In genomic region chr5:112642731-112643130, GRCm38 (mm10) we compare ENCODE assay signal across 11 mouse cellular contexts.
A peak's percentile ranks its signal among the peaks of the same experiment; 100 is the strongest.
DNase-seq lines count a peak whose midpoint lies in the region; ATAC-seq and TF ChIP-seq lines count a peak whose summit lies in the region.
"Had no signal": no experiment of that assay in that cellular context is flagged by ENCODE, and none has a peak within 500 bp of the region (broad histone marks: within the 10 kb centered on the region; RNA-seq: fewer than 3 reads in every experiment).

No protein-coding gene starts in this region.

- WGBS in forebrain, embryonic 10.5 days = 67% methylated on average over 10 of the region's 10 CpGs
- WGBS in forebrain, embryonic 13.5 days = 66% methylated on average over 10 of the region's 10 CpGs
- WGBS in liver, postnatal 0 days (ENCODE audit: insufficient replicate concordance) = 60% methylated on average over 10 of the region's 10 CpGs
- 55% methylated on average over 10 of the region's 10 CpGs for WGBS in liver, embryonic 11.5 days

- peaks cover 28% of the 10 kb centered on the region for H3K27me3 ChIP-seq in forebrain, embryonic 10.5 days (ENCODE audit: poor library complexity, severe bottlenecking)
- no peaks in the 10 kb centered on the region for H3K27me3 ChIP-seq in forebrain, embryonic 13.5 days
- H3K27me3 ChIP-seq in liver, postnatal 0 days (ENCODE audit: insufficient read depth, low read length) = 0 out of 2 replicates have a peak, but pooled peaks cover 2% of the 10 kb centered on the region
- 0 out of 2 replicates have a peak, but pooled peaks cover under 1% of the 10 kb centered on the region for H3K27me3 ChIP-seq in liver, embryonic 11.5 days (replicated peaks; ENCODE audit: control insufficient read depth, insufficient read depth, low read length)
- H3K27me3 ChIP-seq: CH12.LX; embryonic facial prominence, embryonic 12.5 days had no signal

- no peak for TF ChIP-seq POLR2A in brain, embryonic 14.5 days (IDR thresholded peaks at IDR 0.05; ENCODE audit: borderline replicate concordance, extremely low read depth, insufficient read depth, insufficient read length, poor library complexity, severe bottlenecking)

- DNase-seq in forebrain, embryonic 10.5 days (ENCODE audit: extremely low spot score, low spot score) = no peak
- DNase-seq in liver, postnatal 0 days = peak; percentile 29
- no peak for DNase-seq in liver, embryonic 11.5 days (ENCODE audit: low spot score)
- DNase-seq in brain, embryonic 14.5 days (ENCODE audit: low read depth) = no peak
- peak; percentile 3 for DNase-seq in naive thymus-derived CD4-positive, alpha-beta T cell, adult 2 months (ENCODE audit: low read depth)
- no peak for DNase-seq in layer of hippocampus, postnatal 36 days
- no peak for DNase-seq in kidney, adult 18-20 months

- no peak for TF ChIP-seq EP300 in liver, postnatal 0 days (IDR thresholded peaks at IDR 0.05; ENCODE audit: low read depth)

- no peaks in the 10 kb centered on the region for H3K36me3 ChIP-seq in forebrain, embryonic 10.5 days (replicated peaks)
- no peaks in the 10 kb centered on the region for H3K36me3 ChIP-seq in forebrain, embryonic 13.5 days (ENCODE audit: poor library complexity, severe bottlenecking)
- H3K36me3 ChIP-seq in liver, postnatal 0 days (replicated peaks; ENCODE audit: insufficient read depth, low read length) = no peaks in the 10 kb centered on the region
- no peaks in the 10 kb centered on the region for H3K36me3 ChIP-seq in liver, embryonic 11.5 days (ENCODE audit: control insufficient read depth, insufficient read depth, low read length)
- H3K36me3 ChIP-seq: embryonic facial prominence, embryonic 12.5 days had no signal

- ATAC-seq in forebrain, embryonic 13.5 days = no peak
- no peak for ATAC-seq in liver, postnatal 0 days
- no peak for ATAC-seq in liver, embryonic 11.5 days (replicated peaks; ENCODE audit: low FRiP score)

- H3K4me3 ChIP-seq in forebrain, embryonic 10.5 days = no peak overlapping the region
- H3K4me3 ChIP-seq in forebrain, embryonic 13.5 days = no peak overlapping the region
- H3K4me3 ChIP-seq in liver, postnatal 0 days (ENCODE audit: low read depth, low read length) = no peak overlapping the region
- H3K4me3 ChIP-seq in liver, embryonic 11.5 days (ENCODE audit: low read depth, low read length) = no peak overlapping the region
- H3K4me3 ChIP-seq: embryonic facial prominence, embryonic 12.5 days; myocyte had no signal

- peaks cover 39% of the 10 kb centered on the region for H3K4me1 ChIP-seq in forebrain, embryonic 10.5 days
- H3K4me1 ChIP-seq in forebrain, embryonic 13.5 days = peaks cover 19% of the 10 kb centered on the region
- H3K4me1 ChIP-seq in liver, postnatal 0 days (ENCODE audit: insufficient read depth) = no peaks in the 10 kb centered on the region
- no peaks in the 10 kb centered on the region for H3K4me1 ChIP-seq in liver, embryonic 11.5 days (replicated peaks; ENCODE audit: control insufficient read depth, insufficient read depth, low read length)

- peaks cover 19% of the 10 kb centered on the region for H3K9me3 ChIP-seq in forebrain, embryonic 10.5 days
- H3K9me3 ChIP-seq in forebrain, embryonic 13.5 days (replicated peaks) = no peaks in the 10 kb centered on the region; the same call in 1 of the 2 replicates
- no peaks in the 10 kb centered on the region for H3K9me3 ChIP-seq in liver, postnatal 0 days (ENCODE audit: low read length)
- peaks cover 3% of the 10 kb centered on the region; the same call in 1 of the 2 replicates for H3K9me3 ChIP-seq in liver, embryonic 11.5 days (ENCODE audit: control insufficient read depth, low read length)
- H3K9me3 ChIP-seq: embryonic facial prominence, embryonic 12.5 days had no signal

- H3K4me2 ChIP-seq in forebrain, embryonic 13.5 days = no peak overlapping the region
- H3K4me2 ChIP-seq in liver, postnatal 0 days (ENCODE audit: low read depth, low read length) = no peak overlapping the region
- no peak overlapping the region for H3K4me2 ChIP-seq in liver, embryonic 11.5 days
- H3K4me2 ChIP-seq: embryonic facial prominence, embryonic 12.5 days had no signal

- H3K27ac ChIP-seq in forebrain, embryonic 10.5 days = 0 out of 2 replicates have a peak overlapping the region, but pooled peaks have one; percentile 6
- H3K27ac ChIP-seq in forebrain, embryonic 13.5 days = no peak overlapping the region
- no peak overlapping the region for H3K27ac ChIP-seq in liver, postnatal 0 days (ENCODE audit: low read depth)
- H3K27ac ChIP-seq in liver, embryonic 11.5 days (ENCODE audit: low read depth, low read length) = no peak overlapping the region
- H3K27ac ChIP-seq: embryonic facial prominence, embryonic 12.5 days had no signal

- TF ChIP-seq CTCF in liver, postnatal 0 days (IDR thresholded peaks at IDR 0.05; ENCODE audit: low read depth) = peak; percentile 61
- peak; percentile 64 for TF ChIP-seq CTCF in brain, embryonic 14.5 days (IDR thresholded peaks at IDR 0.05; ENCODE audit: borderline replicate concordance, extremely low read depth, insufficient read depth, insufficient read length)

- no peak overlapping the region for H3K9ac ChIP-seq in forebrain, embryonic 13.5 days
- no peak overlapping the region for H3K9ac ChIP-seq in liver, postnatal 0 days (replicated peaks)
- H3K9ac ChIP-seq in liver, embryonic 11.5 days (ENCODE audit: low read depth, low read length) = no peak overlapping the region
- H3K9ac ChIP-seq: embryonic facial prominence, embryonic 12.5 days had no signal

Comparison
In these comparisons a context has a peak if more than half of its experiments do, and no peak if none do; other contexts are left out.
1. DNase-seq: peak in liver, postnatal 0 days (single experiment) and naive thymus-derived CD4-positive, alpha-beta T cell, adult 2 months (single experiment); none in forebrain, embryonic 10.5 days (single experiment), liver, embryonic 11.5 days (single experiment), brain, embryonic 14.5 days (single experiment), layer of hippocampus, postnatal 36 days (0 of 2) and kidney, adult 18-20 months (single experiment).